Mouse (Mus musculus): ENCODE data around the gene B3galt4. TPM values are rescaled to one million over a fixed set of nuclear protein-coding genes. Genes with fewer than 3 reads are reported as not detected.

Gene B3galt4
- polyA plus RNA-seq, 1 experiment: 4.1 TPM

GRCm38 (mm10) chr17:33926207-33926932, 24.9 kb downstream of the B3galt4 start:
- WGBS: 83% methylated on average over 17 of the region's 17 CpGs
- H3K27ac ChIP-seq (ENCODE audit: control insufficient read depth, insufficient read depth, low read depth, low read length, poor library complexity): no peak overlapping the region
- no peaks in the 10 kb centered on the region; the same call in 1 of the 2 replicates for H3K4me1 ChIP-seq (ENCODE audit: control insufficient read depth, insufficient read depth, low read length)
- no peak overlapping the region for H3K4me3 ChIP-seq (replicated peaks; ENCODE audit: control insufficient read depth, low read depth, low read length)
- TF ChIP-seq POLR2A (IDR thresholded peaks at IDR 0.05; ENCODE audit: borderline replicate concordance, control insufficient read depth, low read depth, low read length) (no peak), CTCF (IDR thresholded peaks at IDR 0.05; ENCODE audit: control insufficient read depth, insufficient read depth, low read length) (peak; percentile 17; the same call in 1 of the 2 replicates)

GRCm38 (mm10) chr17:33925406-33926116, 25.7 kb downstream of the B3galt4 start:
- TF ChIP-seq POLR2A (IDR thresholded peaks at IDR 0.05; ENCODE audit: borderline replicate concordance, control insufficient read depth, low read depth, low read length) (no peak), CTCF (IDR thresholded peaks at IDR 0.05; ENCODE audit: control insufficient read depth, insufficient read depth, low read length) (no peak)
- H3K4me1 ChIP-seq (ENCODE audit: control insufficient read depth, insufficient read depth, low read length): no peaks in the 10 kb centered on the region; the same call in 1 of the 2 replicates
- no peak overlapping the region for H3K27ac ChIP-seq (ENCODE audit: control insufficient read depth, insufficient read depth, low read depth, low read length, poor library complexity)
- H3K4me3 ChIP-seq (replicated peaks; ENCODE audit: control insufficient read depth, low read depth, low read length): no peak overlapping the region
- 90% methylated on average over 21 of the region's 21 CpGs for WGBS

- TF ChIP-seq POLR2A (IDR thresholded peaks at IDR 0.05; ENCODE audit: borderline replicate concordance, control insufficient read depth, low read depth, low read length): no peak
- peak; percentile 46 for TF ChIP-seq CTCF (IDR thresholded peaks at IDR 0.05; ENCODE audit: control insufficient read depth, insufficient read depth, low read length)
- Histone ChIP-seq H3K4me1 (ENCODE audit: control insufficient read depth, insufficient read depth, low read length) (no peaks in the 10 kb centered on the region; the same call in 1 of the 2 replicates), H3K4me3 (replicated peaks; ENCODE audit: control insufficient read depth, low read depth, low read length) (no peak overlapping the region), H3K27ac (ENCODE audit: control insufficient read depth, insufficient read depth, low read depth, low read length, poor library complexity) (no peak overlapping the region)
- 80% methylated on average over 10 of the region's 10 CpGs for WGBS
Observed at GRCm38 (mm10) chr17:33924577-33925283, 26.6 kb downstream of the B3galt4 start.

GRCm38 (mm10) chr17:33921361-33921760, 29.9 kb downstream of the B3galt4 start:
- 85% methylated on average over 7 of the region's 7 CpGs for WGBS
- TF ChIP-seq CTCF (IDR thresholded peaks at IDR 0.05; ENCODE audit: control insufficient read depth, insufficient read depth, low read length): no peak
- H3K4me1 ChIP-seq (ENCODE audit: control insufficient read depth, insufficient read depth, low read length): peaks cover 4% of the 10 kb centered on the region; the same call in 1 of the 2 replicates

DNA sequence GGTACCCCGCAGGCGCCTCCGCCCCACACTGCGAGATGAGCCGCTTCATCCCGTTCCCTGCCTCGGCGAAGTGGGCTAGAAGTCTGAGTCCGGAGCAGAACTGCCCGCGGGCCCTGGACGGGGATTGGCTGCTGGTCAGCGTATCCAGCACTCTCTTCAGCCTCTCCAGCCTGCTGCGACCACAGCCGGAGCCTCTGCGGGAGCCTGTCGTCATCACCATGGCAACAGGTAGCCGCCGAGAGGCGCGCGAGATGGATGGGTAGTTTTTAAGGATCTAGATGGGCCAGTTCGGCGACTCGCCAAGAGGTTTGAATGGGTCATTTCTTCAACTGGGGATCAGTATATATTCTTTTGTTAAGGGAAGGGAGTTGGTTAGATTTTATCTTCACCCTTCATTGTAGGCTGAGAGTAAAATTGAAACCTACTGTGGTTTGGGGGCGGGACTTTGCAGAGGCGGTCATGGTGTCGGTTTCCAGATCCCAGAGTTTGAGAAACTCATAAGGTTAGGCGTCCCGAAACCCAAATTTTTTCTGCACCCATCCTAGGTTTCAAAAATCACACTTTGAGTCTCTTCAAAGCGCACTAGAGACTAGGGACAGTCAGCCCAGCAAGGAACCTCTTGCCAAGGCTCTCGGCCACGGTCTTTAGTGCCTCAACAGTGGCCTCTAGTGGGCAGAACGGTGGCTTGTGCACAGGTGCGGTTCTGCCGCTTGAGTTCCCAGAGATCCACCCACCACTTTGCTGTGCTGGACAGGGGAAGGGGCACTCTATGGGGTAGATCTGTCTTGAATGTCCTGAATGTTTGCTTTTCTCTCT, 30.8 kb downstream of the B3galt4 start:
- Histone ChIP-seq H3K4me3 (replicated peaks; ENCODE audit: control insufficient read depth, low read depth, low read length) (peak overlapping the region; percentile 78), H3K27ac (ENCODE audit: control insufficient read depth, insufficient read depth, low read depth, low read length, poor library complexity) (peak overlapping the region; percentile 89), H3K4me1 (ENCODE audit: control insufficient read depth, insufficient read depth, low read length) (peaks cover 4% of the 10 kb centered on the region; the same call in 1 of the 2 replicates)
- under 1% methylated on average over 36 of the region's 36 CpGs for WGBS
- TF ChIP-seq CTCF (IDR thresholded peaks at IDR 0.05; ENCODE audit: control insufficient read depth, insufficient read depth, low read length) (peak; percentile 95), POLR2A (IDR thresholded peaks at IDR 0.05; ENCODE audit: borderline replicate concordance, control insufficient read depth, low read depth, low read length) (peak; percentile 24; the same call in 1 of the 2 replicates)

More at GRCm38 (mm10) chr17:33921361-33921760, 29.9 kb downstream of the B3galt4 start:
- H3K27ac ChIP-seq (ENCODE audit: control insufficient read depth, insufficient read depth, low read depth, low read length, poor library complexity): no peak overlapping the region
- H3K4me3 ChIP-seq (replicated peaks; ENCODE audit: control insufficient read depth, low read depth, low read length): no peak overlapping the region

DNA sequence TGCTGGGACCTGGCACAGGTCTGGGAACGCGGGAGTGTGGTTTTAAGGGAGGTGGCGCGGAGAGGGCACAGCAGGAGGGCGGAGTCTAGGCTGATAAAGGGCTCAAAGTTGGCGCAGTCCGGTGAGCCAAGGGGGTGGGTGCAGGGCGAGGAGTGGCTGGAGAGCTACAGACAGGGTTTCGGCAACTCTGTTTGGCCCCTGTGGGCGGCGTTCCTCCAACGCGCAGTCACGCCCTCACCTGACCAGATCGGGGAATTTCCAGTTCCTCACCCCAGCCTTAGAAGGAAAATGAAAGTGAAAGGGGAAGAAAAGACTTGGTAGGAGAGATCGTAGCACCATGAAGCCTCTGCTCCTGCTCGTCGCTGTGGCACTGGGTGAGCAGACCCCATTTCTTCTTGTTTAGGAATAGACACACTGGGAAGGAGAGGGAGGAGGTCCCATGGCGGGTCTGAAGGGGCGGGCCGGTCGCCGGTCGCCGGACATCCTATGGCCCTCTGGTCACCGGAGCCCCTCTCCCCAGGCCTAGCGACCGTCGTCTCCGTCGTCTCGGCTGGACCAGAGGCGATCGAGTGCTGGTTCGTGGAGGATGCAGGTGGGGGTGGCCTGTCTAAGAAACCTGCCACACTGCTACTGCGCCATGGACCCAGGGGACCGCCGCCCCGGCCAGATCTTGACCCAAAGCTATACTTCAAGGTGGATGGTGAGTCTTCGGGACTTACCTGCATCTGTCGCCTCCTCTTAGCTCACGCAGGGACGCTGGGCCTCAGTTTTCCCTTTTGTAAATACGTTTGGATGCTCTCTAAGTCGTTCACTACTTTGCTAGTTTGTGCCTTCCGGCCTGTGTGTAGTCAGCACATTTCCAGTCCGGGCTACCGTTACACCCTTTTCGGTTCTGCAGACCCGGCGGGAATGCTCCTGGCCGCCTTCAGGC, 31.7 kb downstream of the B3galt4 start:
- Histone ChIP-seq H3K27ac (ENCODE audit: control insufficient read depth, insufficient read depth, low read depth, low read length, poor library complexity) (peak overlapping the region; percentile 89), H3K4me1 (ENCODE audit: control insufficient read depth, insufficient read depth, low read length) (peaks cover 6% of the 10 kb centered on the region), H3K4me3 (replicated peaks; ENCODE audit: control insufficient read depth, low read depth, low read length) (peak overlapping the region; percentile 78)
- WGBS: under 1% methylated on average over 52 of the region's 52 CpGs
- TF ChIP-seq POLR2A (IDR thresholded peaks at IDR 0.05; ENCODE audit: borderline replicate concordance, control insufficient read depth, low read depth, low read length) (peak; percentile 56; the same call in 1 of the 2 replicates), CTCF (IDR thresholded peaks at IDR 0.05; ENCODE audit: control insufficient read depth, insufficient read depth, low read length) (peak; percentile 37)
